Mouse (Mus musculus) liver, adult 10 weeks (tissue): ENCODE results near the gene Rhbdd1. TPM values are rescaled to one million over a fixed set of nuclear protein-coding genes. Genes with fewer than 3 reads are reported as not detected.

Source experiments
- polyA plus RNA-seq: library from polyadenylated mRNA; stranded (reverse); fragments of 350-450 nt; fragmentation: Illumina TruSeq; extraction: RNeasy Lipid Tissue Mini Kit (QIAGEN cat#74804); gene quantifications from one replicate; pipeline ENCODE4 v1.2.3, GENCODE M21; 2014; ENCODE audit warnings: low read depth, low replicate concordance

Gene Rhbdd1
- 15.2 TPM for polyA plus RNA-seq

DNA sequence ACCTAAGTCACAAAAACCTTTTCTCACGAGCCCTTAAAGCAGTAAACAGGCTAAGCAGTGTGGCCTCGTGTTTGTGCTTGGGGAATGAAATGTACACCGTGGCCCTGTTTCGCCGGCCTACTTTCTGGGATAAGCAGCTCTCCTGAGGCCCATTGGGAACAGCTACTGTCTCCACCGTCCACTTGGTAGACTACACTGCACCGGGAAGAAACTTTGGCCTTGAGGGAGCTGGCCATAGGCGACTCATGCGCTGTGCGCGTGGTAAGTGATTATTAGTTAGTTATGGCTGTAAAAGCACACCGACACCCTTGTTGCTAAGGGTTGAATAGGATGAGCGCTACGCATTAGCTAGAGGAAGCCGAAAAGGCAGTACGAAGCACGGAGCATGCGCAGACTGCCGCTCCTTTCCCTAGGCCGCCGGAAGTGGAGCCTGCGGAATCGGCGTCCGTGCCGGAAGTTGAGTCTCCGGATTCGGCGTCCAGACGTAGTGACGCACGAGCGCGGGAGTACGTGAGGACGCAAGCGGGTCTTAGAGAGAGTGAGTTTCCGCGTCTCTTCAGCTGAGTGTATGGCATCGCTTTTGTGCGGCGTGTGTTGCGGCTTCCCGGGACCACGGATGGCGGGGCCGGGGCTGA lies at the start of gene Rhbdd1:
Gene Rhbdd1 (plus strand): TSS at position 342 of the 635 bp plus-strand sequence.

GRCm38 (mm10) chr1:82291151-82291797 lies 25.0 kb upstream of the Rhbdd1 start, which contains the start of gene Irs1:
Irs1 (minus strand) TSS chr1:82291416.

Other genes with a start within 250 kb of the Rhbdd1 start
- gene Gm9747, start 83.3 kb upstream of the Rhbdd1 start, polyA plus RNA-seq = not detected
- 13.9 TPM for gene Irs1, start 25.0 kb upstream of the Rhbdd1 start, polyA plus RNA-seq